Mouse (Mus musculus) spleen, adult 2 months (tissue): ENCODE measurements around the gene Samd4. TPM values are rescaled to one million over a fixed set of nuclear protein-coding genes. Genes with fewer than 3 reads are reported as not detected.

Source experiments
- DNase-seq, 2 experiments: peaks; one replicate each; pipeline versions ENCODE4 v3.0.0 to v3.0.0-alpha.2; 2012 to 2021; ENCODE audit warnings: low spot score in 2 of 2, low read depth in 1 of 2
- H3K27ac ChIP-seq: fragments of 200-500 bp; 2 replicates; pipeline ENCODE4 v1.5.1; 2012; ENCODE audit warnings: low read length, inconsistent platforms; ENCODE audit not compliant: insufficient read depth
- H3K27me3 ChIP-seq: fragments of 200-500 bp; 2 replicates; pipeline ENCODE4 v1.6.1; 2012; ENCODE audit warnings: mild to moderate bottlenecking, moderate library complexity, low read length, inconsistent platforms; ENCODE audit not compliant: control insufficient read depth, insufficient read depth
- H3K36me3 ChIP-seq: fragments of 200-500 bp; 2 replicates; pipeline ENCODE4 v1.6.1; 2012; ENCODE audit warnings: mild to moderate bottlenecking, low read length, inconsistent platforms; ENCODE audit not compliant: control insufficient read depth, insufficient read depth
- H3K4me1 ChIP-seq: fragments of 200-500 bp; 2 replicates; pipeline ENCODE4 v1.6.1; 2011; ENCODE audit warnings: inconsistent platforms; ENCODE audit not compliant: control insufficient read depth, insufficient read depth, insufficient read length
- H3K4me3 ChIP-seq: fragments of 200-500 bp; 2 replicates; pipeline ENCODE4 v1.5.1; 2011; ENCODE audit warnings: mild to moderate bottlenecking, inconsistent platforms; ENCODE audit not compliant: insufficient read depth, insufficient read length; ENCODE audit errors: extremely low read depth
- CTCF ChIP-seq: fragments of 200-500 bp; IDR thresholded peaks from 2 replicates; pipeline ENCODE4 v1.5.1; 2011; ENCODE audit warnings: mild to moderate bottlenecking, inconsistent platforms; ENCODE audit not compliant: insufficient read depth, insufficient read length, insufficient replicate concordance; ENCODE audit errors: extremely low read depth
- POLR2A ChIP-seq: fragments of 200-500 bp; IDR thresholded peaks from 2 replicates; pipeline ENCODE4 v1.6.1; 2011; ENCODE audit warnings: low read depth, low read length, inconsistent platforms
- WGBS: fragments of 180-500 bp; shearing (Covaris S2); methylation state at CpG from one replicate; pipeline ENCODE4 v1.1.7; 2018; 5-methylcytosine and 5-hydroxymethylcytosine counted together
- polyA plus RNA-seq: library from polyadenylated mRNA; depleted of rRNA; stranded (reverse); fragments of >200 nt; gene quantifications from 2 replicates; pipeline ENCODE4 v1.2.3, GENCODE M21; 2012

The Samd4 gene
- polyA plus RNA-seq, 1 experiment: 3.7 TPM

DNA sequence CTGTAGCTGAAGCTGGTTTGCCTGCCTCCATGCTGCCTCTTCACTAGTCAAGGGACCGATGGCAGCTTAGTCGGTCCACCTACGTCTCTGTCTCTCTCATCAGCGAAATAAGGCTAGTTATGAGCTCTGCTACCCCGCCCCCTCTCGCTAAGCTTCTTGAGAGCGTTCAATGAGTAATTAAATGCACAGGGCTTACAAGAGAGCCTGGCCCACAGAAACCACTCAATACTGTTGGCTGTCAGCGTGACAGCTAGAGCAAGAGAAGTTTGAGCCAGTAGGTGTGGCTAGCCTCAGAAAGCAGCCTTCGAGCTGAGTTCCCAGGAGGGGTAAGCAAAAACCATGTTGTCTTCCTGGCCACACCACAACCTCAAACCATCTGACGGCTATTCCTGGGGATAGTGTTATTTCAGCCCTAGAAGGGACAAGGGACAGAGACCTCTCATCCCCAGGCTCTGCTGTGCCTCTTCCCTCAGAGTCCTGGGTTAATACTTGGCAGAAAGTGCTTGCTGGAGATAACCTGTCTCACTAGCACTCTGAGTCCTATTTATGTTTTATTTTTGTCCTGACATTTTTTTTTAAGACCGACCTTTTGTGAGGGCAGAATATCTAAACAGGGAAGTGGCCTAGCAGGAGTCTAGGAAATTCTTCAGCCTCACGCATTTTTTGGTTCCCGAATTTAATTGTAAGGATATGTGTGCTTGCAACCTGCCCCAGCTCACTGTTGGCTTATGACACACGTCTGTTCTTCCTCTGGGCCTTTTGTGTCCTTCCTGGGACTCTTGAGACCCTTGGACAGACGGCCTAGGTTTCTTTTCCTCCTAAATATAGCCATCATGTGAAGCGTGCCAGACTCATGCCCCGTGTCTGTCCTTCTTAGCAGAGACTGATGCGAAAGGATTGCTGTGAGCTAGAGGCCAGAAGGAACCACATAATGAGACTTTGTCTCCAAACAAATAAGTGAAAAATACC, 128.8 kb downstream of the Samd4 start:
- TF ChIP-seq POLR2A (no peak), CTCF (no peak)
- Histone ChIP-seq H3K27me3 (no peaks in the 10 kb centered on the region), H3K4me3 (no peak overlapping the region), H3K27ac (no peak overlapping the region), H3K36me3 (no peaks in the 10 kb centered on the region), H3K4me1 (no peaks in the 10 kb centered on the region)
- WGBS: 37% methylated on average over 18 of the region's 18 CpGs
- no peak for DNase-seq

DNA sequence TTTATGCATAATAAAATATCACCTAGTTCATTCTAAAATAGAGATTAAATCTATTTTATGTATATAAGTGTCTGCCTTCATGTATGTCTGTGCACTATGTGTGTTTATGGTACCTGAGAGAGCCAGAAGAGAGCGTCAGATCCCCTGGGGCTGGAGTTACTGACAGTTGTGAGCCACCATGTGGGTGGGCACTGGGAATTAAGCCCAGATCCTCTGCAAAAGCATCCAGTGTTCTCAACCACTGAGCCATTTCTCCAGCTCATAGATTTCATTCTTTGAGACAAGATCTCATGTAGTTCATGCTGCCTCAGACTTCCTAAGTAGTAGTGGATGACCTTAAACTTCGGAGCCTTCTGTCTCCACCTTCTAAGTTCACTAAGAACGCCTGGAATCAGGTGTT, 133.0 kb downstream of the Samd4 start:
- DNase-seq: no peak
- Histone ChIP-seq H3K27me3 (no peaks in the 10 kb centered on the region), H3K4me3 (no peak overlapping the region), H3K36me3 (no peaks in the 10 kb centered on the region), H3K27ac (no peak overlapping the region), H3K4me1 (no peaks in the 10 kb centered on the region)
- TF ChIP-seq CTCF (no peak), POLR2A (no peak)
- WGBS: 94% methylated on average over 3 of the region's 3 CpGs

DNA sequence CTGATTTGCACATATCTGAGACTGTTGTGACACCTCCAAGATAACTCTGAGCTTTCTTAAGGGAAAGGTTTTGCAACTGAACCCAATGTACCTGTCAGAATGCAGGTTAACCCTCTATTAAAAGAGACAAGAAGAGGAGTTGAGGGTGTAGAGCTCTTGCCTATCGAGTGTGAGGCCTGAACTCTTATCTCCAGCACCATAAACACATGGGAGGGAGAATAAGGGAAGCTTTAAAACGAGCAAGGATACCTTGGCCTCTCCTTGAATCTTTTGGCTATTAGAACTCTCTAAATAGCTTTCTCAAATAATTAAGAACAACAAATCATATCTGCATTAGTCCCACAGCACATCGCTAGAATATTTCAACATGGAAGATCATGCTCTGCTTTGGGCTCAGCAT, 135.0 kb downstream of the Samd4 start:
- TF ChIP-seq CTCF (no peak), POLR2A (no peak)
- 85% methylated on average over 3 of the region's 3 CpGs for WGBS
- Histone ChIP-seq H3K36me3 (no peaks in the 10 kb centered on the region), H3K4me3 (no peak overlapping the region), H3K27ac (no peak overlapping the region), H3K27me3 (no peaks in the 10 kb centered on the region), H3K4me1 (no peaks in the 10 kb centered on the region)
- no peak for DNase-seq

DNA sequence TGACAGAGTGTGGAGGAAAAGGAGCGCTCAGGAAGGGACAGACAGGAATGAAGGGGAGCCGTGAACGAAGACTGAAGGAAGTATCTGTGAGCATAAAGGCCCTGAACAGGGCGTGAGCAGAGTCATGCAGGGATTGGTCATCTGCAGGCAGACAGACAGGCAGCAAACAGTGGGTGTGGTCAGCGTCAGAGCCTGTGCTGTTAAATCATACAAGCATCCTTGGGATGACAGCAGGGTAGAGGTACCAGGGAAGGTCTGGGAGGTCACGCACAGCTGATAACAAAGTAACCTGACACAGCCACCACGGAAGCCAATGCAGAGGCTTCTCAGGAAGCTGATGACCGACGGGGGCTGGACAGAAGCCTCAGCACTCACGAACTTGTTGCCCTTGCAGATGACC, 138.2 kb downstream of the Samd4 start:
- Histone ChIP-seq H3K36me3 (no peaks in the 10 kb centered on the region), H3K4me1 (no peaks in the 10 kb centered on the region), H3K27me3 (no peaks in the 10 kb centered on the region), H3K27ac (no peak overlapping the region), H3K4me3 (no peak overlapping the region)
- WGBS: 85% methylated on average over 10 of the region's 10 CpGs
- DNase-seq: no peak
- TF ChIP-seq POLR2A (no peak), CTCF (no peak)

DNA sequence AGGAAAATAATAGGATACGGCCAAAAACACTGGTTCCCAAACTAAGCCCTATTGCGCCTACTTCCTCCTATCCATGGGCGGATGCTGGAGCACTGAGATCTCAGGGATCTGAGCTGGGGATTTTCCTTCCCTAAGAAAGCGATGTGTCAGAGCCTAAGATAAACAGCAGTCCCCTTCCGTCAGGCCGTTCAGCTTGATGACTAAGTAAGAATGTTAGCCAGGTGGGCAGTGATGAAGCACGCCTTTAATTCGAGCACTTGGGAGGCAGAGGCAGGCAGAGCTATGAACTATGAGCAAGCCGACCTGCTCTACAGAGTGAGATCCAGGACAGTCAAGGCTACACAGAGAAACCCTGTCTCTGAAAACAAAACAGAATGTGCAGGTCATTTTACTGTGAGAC, 140.9 kb downstream of the Samd4 start:
- DNase-seq: no peak
- WGBS: 91% methylated on average over 9 of the region's 9 CpGs
- no peak overlapping the region for H3K4me3 ChIP-seq
- no peaks in the 10 kb centered on the region for H3K36me3 ChIP-seq
- no peaks in the 10 kb centered on the region for H3K4me1 ChIP-seq
- no peak for TF ChIP-seq POLR2A
- TF ChIP-seq CTCF: no peak
- H3K27ac ChIP-seq: no peak overlapping the region
- no peaks in the 10 kb centered on the region for H3K27me3 ChIP-seq

DNA sequence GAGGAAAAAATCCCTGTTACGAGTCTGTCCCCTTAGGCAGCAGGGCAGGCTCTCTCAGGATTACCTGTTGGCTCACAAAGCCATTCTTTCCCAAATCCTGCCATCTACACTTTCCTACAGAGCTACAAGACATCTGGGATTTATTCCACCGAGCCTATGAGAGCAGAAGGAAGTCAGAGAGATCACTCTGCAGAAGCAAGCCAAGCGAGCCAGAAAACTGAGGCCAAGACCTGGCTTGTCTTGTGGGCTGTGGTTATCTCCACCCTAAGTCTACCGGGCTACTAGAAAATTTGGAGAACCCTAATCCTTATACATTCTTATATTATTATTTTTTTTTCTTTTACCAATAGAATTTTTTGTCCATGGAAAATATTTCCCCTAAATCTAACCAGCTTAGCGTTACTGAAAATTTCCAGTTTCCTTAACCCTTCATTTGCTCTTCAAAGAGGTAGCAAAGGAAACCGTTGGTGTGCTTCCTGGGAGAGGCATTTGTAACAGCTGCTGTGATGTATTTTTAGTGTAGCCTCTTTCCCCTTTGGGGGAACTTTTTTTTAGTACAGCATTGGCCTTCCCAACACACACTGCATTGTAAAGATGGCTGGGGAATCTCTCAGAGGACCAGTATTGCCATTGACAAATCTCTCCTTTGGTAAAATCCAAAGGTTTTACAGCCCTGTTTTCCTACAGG, 144.9 kb downstream of the Samd4 start:
- Histone ChIP-seq H3K36me3 (no peaks in the 10 kb centered on the region), H3K27me3 (no peaks in the 10 kb centered on the region), H3K4me1 (no peaks in the 10 kb centered on the region), H3K27ac (no peak overlapping the region), H3K4me3 (no peak overlapping the region)
- no peak for TF ChIP-seq POLR2A
- TF ChIP-seq CTCF: no peak
- WGBS: 27% methylated on average over 6 of the region's 6 CpGs
- DNase-seq: no peak
